Mouse (Mus musculus) erythroblast, embryonic 14.5 days (primary cell): ENCODE data around the gene Dpp6. TPM values are rescaled to one million over a fixed set of nuclear protein-coding genes. Genes with fewer than 3 reads are reported as not detected.

Source experiments
- H3K27me3 ChIP-seq: 2 replicates; pipeline ENCODE4 v1.6.1; 2012; ENCODE audit warnings: inconsistent platforms; ENCODE audit not compliant: control insufficient read depth
- H3K36me3 ChIP-seq: 2 replicates; pipeline ENCODE4 v1.6.1; 2012; ENCODE audit warnings: mild to moderate bottlenecking, inconsistent platforms; ENCODE audit not compliant: control insufficient read depth
- H3K4me1 ChIP-seq: 2 replicates; pipeline ENCODE4 v1.6.1; 2012; ENCODE audit warnings: inconsistent platforms; ENCODE audit not compliant: control insufficient read depth
- H3K4me3 ChIP-seq: replicated peaks from 2 replicates; pipeline ENCODE3; 2012; ENCODE audit warnings: moderate library complexity, mild to moderate bottlenecking, inconsistent platforms
- H3K9me3 ChIP-seq: 2 replicates; pipeline ENCODE4 v1.6.1; 2012; ENCODE audit warnings: low read length, inconsistent platforms, mixed read lengths; ENCODE audit not compliant: control insufficient read depth
- GATA1 ChIP-seq: IDR thresholded peaks from 2 replicates; pipeline ENCODE4 v1.6.1; 2012; ENCODE audit warnings: low read length, inconsistent platforms, mixed read lengths
- TAL1 ChIP-seq: IDR thresholded peaks from 3 replicates; pipeline ENCODE4 v1.6.1; 2012; ENCODE audit warnings: low read length, inconsistent platforms, mixed read lengths
- polyA plus RNA-seq: library from polyadenylated mRNA; stranded (reverse); fragments of >175 nt; gene quantifications from 2 replicates; pipeline ENCODE4 v1.2.3, GENCODE M21; 2012

Gene Dpp6
- polyA plus RNA-seq, 1 experiment, result 0.05 TPM

DNA sequence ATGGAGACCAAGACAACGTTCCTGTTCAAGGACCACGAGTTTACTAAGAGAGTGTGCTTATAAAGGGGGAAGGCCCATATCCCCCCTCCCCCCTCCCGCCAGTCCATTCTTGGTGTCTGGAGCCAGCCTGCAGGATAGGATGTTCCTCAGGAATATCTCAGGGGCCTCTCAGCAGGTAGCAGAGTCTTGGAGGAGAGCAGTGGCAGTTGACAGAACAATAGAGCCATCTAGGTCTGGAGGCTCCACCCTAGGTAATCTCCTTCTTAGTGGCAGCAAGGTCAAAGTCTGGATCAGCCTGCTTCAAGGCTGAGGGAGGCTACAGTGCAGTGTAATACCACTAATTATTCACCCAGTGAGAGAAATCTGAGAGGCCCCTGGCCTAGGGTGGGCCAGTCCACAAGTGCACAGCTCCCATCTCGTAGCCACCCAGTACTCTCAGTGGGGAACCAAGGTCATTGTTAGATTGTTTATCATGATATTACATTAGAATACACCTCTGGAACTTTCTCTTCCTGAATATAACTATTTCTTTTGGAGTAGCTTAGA lies 604.2 kb downstream of the Dpp6 start:
- TF ChIP-seq TAL1 (no peak), GATA1 (no peak)
- no peaks in the 10 kb centered on the region for H3K4me1 ChIP-seq
- no peaks in the 10 kb centered on the region; the same call in 1 of the 2 replicates for H3K9me3 ChIP-seq
- no peaks in the 10 kb centered on the region for H3K36me3 ChIP-seq
- no peak overlapping the region for H3K4me3 ChIP-seq
- H3K27me3 ChIP-seq, result no peaks in the 10 kb centered on the region

DNA sequence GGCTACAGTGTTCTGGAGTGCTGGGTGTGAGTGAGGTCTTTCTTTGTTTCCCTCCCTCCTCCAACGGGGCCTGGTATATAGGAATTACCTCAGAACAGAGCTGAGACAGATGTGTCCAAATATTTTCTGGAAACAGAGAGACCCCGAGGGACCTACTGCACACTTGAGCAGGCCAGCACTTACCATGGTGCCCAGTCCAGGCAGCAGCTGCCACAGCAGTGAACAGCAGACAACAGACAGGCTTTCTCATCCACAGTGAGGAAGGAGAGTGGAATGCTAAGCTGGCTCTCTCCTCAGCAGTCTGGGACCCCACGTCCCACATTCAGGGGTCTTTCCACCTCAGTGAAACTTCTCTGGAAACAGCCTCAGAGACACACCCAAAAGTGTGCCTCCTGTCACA lies 606.8 kb downstream of the Dpp6 start:
- no peaks in the 10 kb centered on the region; the same call in 1 of the 2 replicates for H3K9me3 ChIP-seq
- no peak overlapping the region for H3K4me3 ChIP-seq
- H3K4me1 ChIP-seq, result no peaks in the 10 kb centered on the region
- no peaks in the 10 kb centered on the region for H3K27me3 ChIP-seq
- no peaks in the 10 kb centered on the region for H3K36me3 ChIP-seq
- TF ChIP-seq GATA1 (no peak), TAL1 (no peak)

GRCm38 (mm10) chr5:27424484-27425080 lies 607.6 kb downstream of the Dpp6 start:
- no peaks in the 10 kb centered on the region for H3K36me3 ChIP-seq
- no peak for TF ChIP-seq GATA1
- TF ChIP-seq TAL1, result no peak
- no peak overlapping the region for H3K4me3 ChIP-seq
- no peaks in the 10 kb centered on the region for H3K27me3 ChIP-seq
- no peaks in the 10 kb centered on the region for H3K4me1 ChIP-seq
- no peaks in the 10 kb centered on the region; the same call in 1 of the 2 replicates for H3K9me3 ChIP-seq

DNA sequence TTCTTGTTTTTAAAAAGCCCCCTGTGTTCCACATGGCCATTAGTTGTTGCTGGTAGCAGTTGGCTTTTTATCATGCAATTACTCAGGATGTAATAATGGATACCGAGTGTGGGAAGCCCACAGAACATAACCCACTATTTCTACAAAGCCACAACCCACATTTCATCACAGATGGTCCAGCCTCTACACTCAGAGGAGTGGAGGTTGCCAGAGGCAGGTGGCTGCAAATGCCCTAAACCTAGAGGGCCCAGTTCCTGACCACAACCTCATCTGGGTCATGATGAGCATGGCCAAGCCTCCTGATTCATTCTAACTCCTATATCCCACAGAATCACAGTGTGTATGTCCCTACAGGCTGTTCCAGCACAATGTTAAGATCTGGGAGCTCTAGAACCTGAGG lies 609.2 kb downstream of the Dpp6 start:
- H3K9me3 ChIP-seq, result no peaks in the 10 kb centered on the region; the same call in 1 of the 2 replicates
- TF ChIP-seq TAL1 (no peak), GATA1 (no peak)
- no peaks in the 10 kb centered on the region for H3K36me3 ChIP-seq
- no peaks in the 10 kb centered on the region for H3K27me3 ChIP-seq
- H3K4me3 ChIP-seq, result no peak overlapping the region
- H3K4me1 ChIP-seq, result no peaks in the 10 kb centered on the region

GRCm38 (mm10) chr5:27433584-27433983 lies 616.6 kb downstream of the Dpp6 start:
- Histone ChIP-seq H3K9me3 (no peaks in the 10 kb centered on the region), H3K36me3 (no peaks in the 10 kb centered on the region), H3K4me3 (no peak overlapping the region), H3K27me3 (no peaks in the 10 kb centered on the region), H3K4me1 (no peaks in the 10 kb centered on the region)
- TF ChIP-seq TAL1, result no peak
- TF ChIP-seq GATA1, result no peak

DNA sequence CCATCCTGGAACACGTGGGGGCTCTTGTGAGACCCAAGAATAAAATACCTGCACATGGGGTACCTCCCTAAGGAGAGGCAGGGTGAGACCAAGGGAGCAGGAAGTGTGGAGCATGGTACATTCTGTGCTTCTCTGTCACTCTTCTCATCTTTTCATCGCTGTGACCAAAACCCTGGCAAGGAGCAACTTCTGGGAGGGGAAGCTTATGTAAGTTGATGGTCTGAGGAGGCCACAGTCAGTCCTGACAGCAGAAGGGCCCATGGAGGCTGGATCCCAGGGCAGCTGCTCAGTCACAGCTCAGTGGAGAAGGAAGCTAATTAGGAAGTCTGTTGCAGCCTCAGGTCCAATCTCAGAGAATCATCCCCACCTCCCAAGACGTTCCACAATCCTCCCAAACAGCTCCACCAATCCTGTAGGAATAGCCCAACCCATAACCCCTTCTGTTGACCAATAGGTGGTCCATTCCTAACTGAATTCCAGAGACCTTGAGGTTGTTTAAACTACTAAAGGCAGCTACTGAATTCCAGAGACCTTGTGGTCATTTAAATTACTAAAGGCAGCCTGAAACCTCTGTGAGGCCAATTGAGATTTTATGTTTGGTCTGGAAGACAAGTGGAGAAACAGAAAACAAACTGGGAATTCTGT lies 636.3 kb downstream of the Dpp6 start:
- no peaks in the 10 kb centered on the region for H3K4me1 ChIP-seq
- no peaks in the 10 kb centered on the region for H3K27me3 ChIP-seq
- no peak for TF ChIP-seq GATA1
- TF ChIP-seq TAL1, result no peak
- H3K9me3 ChIP-seq, result no peaks in the 10 kb centered on the region
- H3K4me3 ChIP-seq, result no peak overlapping the region
- no peaks in the 10 kb centered on the region for H3K36me3 ChIP-seq

DNA sequence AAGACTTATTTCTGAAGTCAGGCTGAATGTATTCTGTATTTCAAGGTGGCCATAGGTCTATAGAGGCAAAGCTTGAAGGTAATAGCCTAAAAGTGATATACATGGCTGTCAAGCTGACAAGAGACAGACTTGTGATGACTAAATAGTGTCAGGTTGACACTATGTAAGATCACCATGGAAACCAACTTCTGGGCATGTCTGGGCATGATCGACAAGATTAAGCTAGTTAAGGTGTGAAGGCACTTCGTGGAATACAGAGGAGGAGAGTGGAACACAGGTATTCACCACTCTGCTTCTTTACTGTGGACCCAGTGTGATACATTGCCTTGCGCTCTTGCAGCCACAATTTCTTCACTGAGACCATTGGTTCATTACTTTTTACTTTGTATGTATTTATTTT lies 637.4 kb downstream of the Dpp6 start:
- Histone ChIP-seq H3K9me3 (no peaks in the 10 kb centered on the region), H3K4me3 (no peak overlapping the region), H3K27me3 (no peaks in the 10 kb centered on the region), H3K36me3 (no peaks in the 10 kb centered on the region), H3K4me1 (no peaks in the 10 kb centered on the region)
- no peak for TF ChIP-seq TAL1
- TF ChIP-seq GATA1, result no peak

DNA sequence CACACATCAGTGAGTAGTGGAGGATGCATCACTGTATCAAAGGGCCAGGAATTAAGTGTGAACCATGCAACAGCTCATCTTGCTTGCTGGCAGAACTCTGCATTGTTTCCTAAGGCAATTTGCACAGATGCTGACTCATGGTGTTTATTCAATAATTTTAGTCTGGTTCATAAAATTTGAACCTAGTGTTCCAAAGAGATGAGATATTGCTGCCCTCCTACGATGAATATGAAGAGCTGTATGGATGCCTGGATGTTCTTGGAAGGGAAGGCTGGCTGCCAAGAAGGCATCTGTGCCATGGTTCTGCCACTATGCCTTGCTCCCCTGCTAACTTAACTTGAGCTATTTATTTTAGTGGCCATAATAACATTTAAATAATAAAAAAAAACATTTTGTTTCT lies 640.0 kb downstream of the Dpp6 start:
- Histone ChIP-seq H3K9me3 (no peaks in the 10 kb centered on the region), H3K27me3 (no peaks in the 10 kb centered on the region), H3K4me1 (no peaks in the 10 kb centered on the region), H3K4me3 (no peak overlapping the region), H3K36me3 (no peaks in the 10 kb centered on the region)
- TF ChIP-seq TAL1 (no peak), GATA1 (no peak)

DNA sequence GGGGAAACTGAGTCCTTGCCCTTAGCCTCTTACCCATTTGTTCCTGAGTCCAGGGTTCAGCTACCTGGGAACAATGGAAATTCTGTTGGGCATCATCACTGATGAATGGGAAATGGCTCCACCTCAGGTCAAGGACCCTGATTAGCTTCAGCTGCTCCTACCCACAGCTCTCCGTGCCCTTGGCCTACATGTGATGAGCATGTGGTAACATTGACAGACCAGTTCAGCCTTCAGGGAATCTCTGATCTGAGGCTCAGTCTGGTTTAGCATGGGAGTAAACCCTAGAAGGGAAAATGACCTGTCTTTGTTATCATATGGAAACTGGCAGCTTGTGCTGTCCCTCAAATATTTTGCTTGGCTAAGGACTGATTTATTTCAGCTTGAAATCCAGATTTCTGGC lies 640.7 kb downstream of the Dpp6 start:
- H3K27me3 ChIP-seq, result no peaks in the 10 kb centered on the region
- no peak for TF ChIP-seq TAL1
- TF ChIP-seq GATA1, result no peak
- no peaks in the 10 kb centered on the region for H3K36me3 ChIP-seq
- no peak overlapping the region for H3K4me3 ChIP-seq
- H3K9me3 ChIP-seq, result no peaks in the 10 kb centered on the region
- no peaks in the 10 kb centered on the region for H3K4me1 ChIP-seq
